Mouse (Mus musculus) myocyte (in vitro differentiated cells): Measurements from ENCODE around the gene Trpv4.

Source experiments
- CEBPB ChIP-seq: IDR thresholded peaks from 2 replicates; pipeline ENCODE4 v1.6.1; 2011; ENCODE audit warnings: mild to moderate bottlenecking, moderate library complexity; ENCODE audit not compliant: poor library complexity, insufficient read depth, severe bottlenecking
- E2F4 ChIP-seq: IDR thresholded peaks from one replicate; pipeline ENCODE4 v1.6.1; 2011; ENCODE audit warnings: mild to moderate bottlenecking, control low read depth, moderate library complexity; ENCODE audit not compliant: insufficient read depth
- MAX ChIP-seq: IDR thresholded peaks from one replicate; pipeline ENCODE4 v1.6.1; 2011; ENCODE audit warnings: low read depth, mild to moderate bottlenecking, control low read depth
- MYOD1 ChIP-seq, 3 experiments: IDR thresholded peaks; one replicate each; pipeline ENCODE4 v1.6.1; 2011; ENCODE audit warnings: control low read depth in 2 of 3, low read depth in 2 of 3, mild to moderate bottlenecking in 2 of 3, moderate library complexity in 1 of 3; ENCODE audit not compliant: insufficient read length in 2 of 3, control insufficient read depth in 1 of 3
- MYOG ChIP-seq, 3 experiments: IDR thresholded peaks; one replicate each; pipeline ENCODE4 v1.6.1; 2011; ENCODE audit warnings: control low read depth in 2 of 3, low read depth in 2 of 3, mild to moderate bottlenecking in 2 of 3; ENCODE audit not compliant: insufficient read length in 2 of 3, control insufficient read depth in 1 of 3, insufficient read depth in 1 of 3
- POLR2A ChIP-seq: IDR thresholded peaks from one replicate; pipeline ENCODE4 v1.6.1; 2011; ENCODE audit warnings: low read depth, mild to moderate bottlenecking, control low read depth, moderate library complexity; ENCODE audit not compliant: insufficient read length
- POLR2AphosphoS2 ChIP-seq: IDR thresholded peaks from one replicate; pipeline ENCODE4 v1.6.1; 2011; ENCODE audit warnings: low read depth, control low read depth; ENCODE audit not compliant: insufficient read length
- SRF ChIP-seq: IDR thresholded peaks from one replicate; pipeline ENCODE4 v1.6.1; 2011; ENCODE audit warnings: low read depth; ENCODE audit not compliant: control insufficient read depth, insufficient read length
- TCF12 ChIP-seq: IDR thresholded peaks from one replicate; pipeline ENCODE4 v1.6.1; 2011; ENCODE audit warnings: mild to moderate bottlenecking, control low read depth; ENCODE audit not compliant: poor library complexity, insufficient read depth, severe bottlenecking
- TCF3 ChIP-seq: IDR thresholded peaks from one replicate; pipeline ENCODE4 v1.6.1; 2011; ENCODE audit warnings: low read depth, control low read depth; ENCODE audit not compliant: insufficient read length
- USF1 ChIP-seq: IDR thresholded peaks from one replicate; pipeline ENCODE4 v1.6.1; 2011; ENCODE audit warnings: low read depth, mild to moderate bottlenecking, control low read depth, moderate library complexity

DNA sequence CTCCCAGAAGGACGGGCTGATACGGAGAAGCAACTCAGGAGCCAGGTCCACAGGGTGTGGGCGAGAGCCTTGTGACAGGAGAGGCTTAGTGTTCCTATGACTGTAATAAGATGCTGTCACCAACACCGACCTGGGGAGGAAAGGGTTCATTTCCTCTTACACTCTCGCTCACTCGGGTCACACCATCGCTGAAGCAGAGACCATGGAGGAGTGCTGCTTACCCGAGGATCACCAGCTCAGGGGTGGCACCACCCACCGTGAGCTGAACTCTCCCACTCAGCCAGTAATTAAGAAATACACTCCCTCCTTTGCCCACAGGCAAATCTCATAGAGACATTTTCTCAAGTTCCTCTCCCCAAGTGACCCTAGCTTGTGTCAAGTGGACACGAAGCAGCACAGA is 69.8 kb downstream of the Trpv4 start:
- TF ChIP-seq POLR2A (no peak), CEBPB (no peak), E2F4 (no peak), MAX (no peak), POLR2AphosphoS2 (no peak), MYOD1 (IDR thresholded peaks at IDR 0.05; ENCODE audit: control insufficient read depth in 1 of 3, insufficient read length in 2 of 3, low read depth in 2 of 3) (no peak), MYOG (IDR thresholded peaks at IDR 0.05; ENCODE audit: control insufficient read depth in 1 of 3, insufficient read depth in 1 of 3, insufficient read length in 2 of 3, low read depth in 2 of 3) (no peak), USF1 (no peak), SRF (no peak), TCF12 (no peak), TCF3 (no peak)
